Mouse (Mus musculus): ENCODE data around the gene Tmem144.
"Not testable (repeated sequence)": the region's sequence is repeated elsewhere in the genome, so short reads cannot be mapped to it uniquely, and the experiment has no call there.

Gene Tmem144

DNA sequence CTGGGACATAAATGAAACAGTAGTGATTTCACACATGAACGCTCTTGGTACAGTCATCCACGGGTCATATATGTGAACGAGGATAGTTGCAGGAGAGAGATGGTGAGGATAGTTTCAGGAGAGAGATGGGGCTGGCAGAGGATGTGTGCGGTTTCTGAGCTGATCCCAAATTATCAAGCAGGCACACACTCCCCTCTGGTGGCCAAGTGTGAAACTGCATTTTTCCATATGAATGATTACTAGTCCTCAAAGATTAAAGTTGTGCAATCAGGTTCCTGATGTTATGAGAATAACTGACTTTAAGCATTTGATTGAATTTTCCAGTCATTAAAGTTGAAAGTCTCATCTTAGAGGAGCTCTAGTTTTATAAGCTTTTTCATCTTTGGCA, 43.4 kb downstream of the Tmem144 start:
- DNase-seq (ENCODE audit: low read depth, low spot score), result peak; percentile 58

DNA sequence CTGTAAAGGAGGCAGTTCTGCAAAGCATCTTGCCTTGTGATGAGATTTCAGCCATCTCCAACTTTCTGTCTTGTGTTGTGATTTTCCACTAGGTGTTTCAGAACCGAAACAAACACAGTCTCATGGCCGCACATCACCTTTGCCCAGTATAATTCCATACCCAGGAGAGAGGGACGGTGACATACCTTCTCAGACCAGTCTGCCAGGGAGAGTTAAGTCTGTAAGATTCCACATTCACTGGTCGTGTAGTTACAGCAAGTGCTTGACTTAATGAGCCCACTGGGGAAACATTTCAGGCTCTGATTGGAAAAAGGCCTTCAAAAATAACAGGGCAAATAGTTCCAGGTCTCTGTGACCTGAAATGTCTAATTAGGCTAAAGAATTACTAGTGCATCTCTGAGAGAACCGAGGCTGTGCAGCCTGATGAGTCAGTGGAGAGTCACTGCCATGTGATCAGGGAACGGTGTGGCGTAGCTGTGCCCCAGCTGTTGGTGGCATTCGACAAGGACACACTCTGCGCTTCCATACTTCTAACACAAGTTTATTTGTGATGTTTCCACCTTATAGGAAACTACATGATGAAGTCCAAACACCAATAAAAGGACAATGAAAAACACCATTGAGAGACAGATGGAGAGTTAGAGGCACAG, 43.9 kb downstream of the Tmem144 start:
- no peak for DNase-seq (ENCODE audit: low read depth, low spot score)

DNA sequence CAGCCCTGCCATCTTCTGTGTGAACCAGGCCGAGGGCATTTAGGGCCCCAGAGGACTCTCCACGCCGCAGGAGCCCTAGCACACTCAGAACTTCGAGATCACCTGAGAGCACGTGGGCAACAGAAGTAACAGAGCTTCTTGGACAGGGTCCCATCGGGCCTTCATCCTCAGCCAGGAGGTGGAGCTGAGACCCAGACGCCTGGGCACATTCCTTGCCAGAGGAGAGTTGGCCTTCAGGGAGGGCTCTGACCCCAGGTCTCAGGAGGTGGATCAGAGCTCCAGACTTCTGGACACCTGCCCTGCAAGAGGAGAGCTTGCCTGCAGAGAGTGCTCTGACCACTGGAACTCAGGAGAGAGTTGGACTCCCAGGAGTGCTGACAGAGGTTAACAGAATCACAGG, 51.8 kb downstream of the Tmem144 start:
- DNase-seq (ENCODE audit: low read depth, low spot score), result not testable (repeated sequence)

DNA sequence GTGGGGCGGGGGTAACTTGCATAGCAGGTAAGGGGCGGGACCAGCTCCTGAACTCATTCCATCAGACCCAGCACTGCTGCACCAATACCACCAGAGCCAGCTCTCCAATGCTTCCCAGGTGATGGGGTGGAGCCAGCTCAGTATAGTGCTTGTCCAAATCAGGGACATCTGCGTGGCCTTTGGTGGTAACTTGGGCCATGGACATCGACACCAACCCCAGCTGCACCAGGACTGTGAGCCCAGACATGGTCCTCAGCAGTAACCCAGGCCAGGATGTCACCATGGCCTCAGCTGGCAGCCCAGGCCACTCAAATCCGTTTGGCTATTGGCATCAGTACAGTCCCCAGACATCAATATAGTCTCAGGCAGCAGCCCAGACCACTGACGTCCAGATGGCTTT, 60.3 kb downstream of the Tmem144 start:
- no peak for DNase-seq (ENCODE audit: low read depth, low spot score)

DNA sequence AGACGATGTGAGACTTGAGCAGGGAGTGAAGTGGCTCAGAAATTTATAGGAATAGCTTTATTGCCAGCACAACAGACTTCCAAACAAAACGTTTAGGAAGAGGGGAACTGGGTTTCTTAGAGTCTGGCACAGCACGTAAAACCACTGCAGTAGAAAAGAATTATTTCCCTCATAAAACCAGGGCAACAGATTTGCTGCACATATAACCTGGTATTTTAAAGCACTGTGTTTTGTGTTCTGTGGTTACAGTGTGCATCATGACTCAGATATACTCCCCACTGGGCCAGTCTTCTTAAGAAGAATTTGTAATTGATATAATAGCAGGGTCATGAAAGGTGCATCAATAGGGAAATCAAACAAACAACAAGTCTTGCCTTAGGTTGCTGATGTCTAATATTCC, 62.2 kb downstream of the Tmem144 start:
- no peak for DNase-seq (ENCODE audit: low read depth, low spot score)

DNA sequence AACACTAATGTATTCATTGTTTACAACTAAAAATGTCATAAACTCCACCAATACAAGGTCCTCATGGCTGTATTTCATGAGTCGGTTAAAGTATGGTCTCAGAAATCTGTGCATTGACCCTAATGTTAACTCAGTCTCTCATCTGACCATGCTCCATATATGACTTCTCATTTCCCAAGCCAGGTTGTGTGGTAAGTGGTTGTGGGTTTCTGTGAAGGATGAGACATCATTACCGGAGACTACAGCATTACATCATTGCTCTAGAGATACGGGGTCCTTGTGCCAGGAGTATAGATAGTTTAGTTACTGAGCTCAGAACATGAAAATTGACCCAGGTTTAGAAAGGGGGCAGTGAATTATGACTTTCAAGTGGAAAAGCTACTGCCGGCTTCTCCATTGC, 63.0 kb downstream of the Tmem144 start:
- no peak for DNase-seq (ENCODE audit: low read depth, low spot score)

DNA sequence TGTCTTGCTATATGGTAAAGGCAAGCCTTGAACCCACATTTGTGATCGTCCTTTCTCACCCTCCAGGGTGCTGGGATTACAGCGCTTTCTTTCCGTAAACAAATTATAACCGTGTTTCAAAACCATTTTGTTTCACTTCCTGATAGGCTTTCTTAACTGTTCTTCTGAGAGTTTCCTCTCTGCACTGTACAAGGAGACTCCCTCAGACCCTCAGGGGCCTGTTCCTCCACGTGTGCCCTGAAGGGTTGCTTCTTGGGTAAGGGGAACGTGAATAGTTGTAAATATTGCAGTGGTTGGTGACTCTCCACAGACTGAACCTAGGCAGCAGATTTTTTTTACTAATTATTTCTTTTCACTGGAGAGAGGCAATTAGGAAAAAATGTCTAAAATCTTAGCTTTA, 63.6 kb downstream of the Tmem144 start:
- DNase-seq (ENCODE audit: low read depth, low spot score), result no peak

DNA sequence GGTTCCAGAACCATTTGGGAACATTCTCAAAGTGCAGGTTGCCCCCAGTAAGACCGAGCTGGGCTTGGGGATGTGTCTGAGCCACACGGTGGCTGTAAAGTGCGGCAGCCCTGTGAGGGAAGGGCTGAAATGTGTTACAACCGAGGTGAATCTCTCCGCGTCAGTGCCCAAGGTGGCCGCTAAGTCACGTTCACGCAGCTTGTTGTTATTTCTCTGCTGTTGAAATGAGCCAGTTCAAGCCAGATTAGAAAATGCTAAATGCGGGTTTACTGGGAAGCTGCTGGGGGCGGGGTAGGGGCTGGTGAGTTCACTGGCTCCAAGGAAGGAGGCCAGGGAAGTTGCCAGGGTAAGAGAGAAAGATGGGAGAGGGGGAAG, 68.2 kb downstream of the Tmem144 start:
- DNase-seq (ENCODE audit: low read depth, low spot score), result no peak

DNA sequence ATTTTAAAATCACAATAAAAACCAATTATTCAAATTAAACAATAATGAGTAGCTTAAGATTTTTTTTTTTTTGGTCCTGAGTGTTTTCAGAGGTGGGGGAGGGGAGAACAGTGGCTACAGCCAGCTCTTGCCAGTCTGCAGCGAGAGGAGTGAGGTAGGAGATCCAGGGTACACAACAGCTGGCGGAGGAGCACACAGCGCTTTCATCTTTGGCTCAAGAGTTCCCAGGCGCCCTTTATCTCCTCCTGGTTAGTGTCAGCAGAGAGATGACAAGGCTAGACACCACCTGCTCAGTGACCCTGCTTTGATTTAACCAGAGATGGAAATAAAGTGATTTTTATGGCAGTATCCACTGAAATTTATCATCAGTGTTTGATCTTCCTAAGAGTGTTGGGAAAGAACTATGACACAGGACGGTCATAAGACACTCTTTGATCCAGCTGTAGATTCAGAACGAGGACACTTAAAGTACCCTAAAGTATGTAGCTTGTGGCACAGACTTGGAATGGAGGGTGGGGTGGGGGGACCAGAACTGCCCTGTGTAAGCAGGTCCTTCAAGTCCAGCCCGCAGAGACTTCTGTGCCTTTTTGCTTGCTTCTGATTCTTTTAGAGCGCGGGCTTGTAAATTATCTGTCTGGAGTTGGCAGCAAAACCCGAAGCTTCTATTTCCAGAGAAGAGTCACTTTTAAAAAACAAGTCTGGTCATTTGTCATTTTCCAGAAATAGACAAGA, 68.8 kb downstream of the Tmem144 start:
- DNase-seq (ENCODE audit: low read depth, low spot score), result peak; percentile 33

DNA sequence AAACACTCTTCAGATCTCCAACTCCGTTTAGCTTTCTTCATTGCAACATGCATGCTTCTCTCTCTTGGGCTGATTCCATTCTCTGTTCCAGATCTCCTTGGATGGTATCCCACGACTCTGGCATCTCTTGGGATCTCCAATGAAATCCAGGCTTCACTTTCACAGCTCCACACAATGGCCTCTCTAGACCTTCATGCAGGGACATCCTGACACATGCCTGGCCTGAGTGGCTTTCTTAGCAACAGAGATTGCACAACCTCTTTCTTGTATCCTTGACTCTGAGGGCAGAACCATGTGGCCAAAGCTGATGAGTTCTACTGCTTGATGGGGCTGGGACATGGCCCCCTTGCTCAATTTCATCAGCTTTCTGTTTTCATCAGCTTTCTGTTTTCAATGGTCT, 79.9 kb downstream of the Tmem144 start:
- DNase-seq (ENCODE audit: low read depth, low spot score), result no peak

All from forelimb bud, embryonic 11.5 days (tissue).